Mouse (Mus musculus): ENCODE measurements around the gene Atad5. TPM values are rescaled to one million over a fixed set of nuclear protein-coding genes. Genes with fewer than 3 reads are reported as not detected.

Atad5 gene
- polyA plus RNA-seq, 1 experiment from 2014 or later, result 9.6 TPM

GRCm38 (mm10) chr11:80154501-80154900 lies 65.3 kb downstream of the Atad5 start:
- 25% methylated on average over 25 of the region's 25 CpGs for WGBS
- peaks cover 15% of the 10 kb centered on the region for H3K27me3 ChIP-seq (replicated peaks)
- 0 out of 2 replicates have a peak, but pooled peaks have one; percentile 14 for ATAC-seq (ENCODE audit: insufficient read depth, low FRiP score, low read depth)

GRCm38 (mm10) chr11:80155541-80155940 lies 66.3 kb downstream of the Atad5 start:
- no peaks in the 10 kb centered on the region for H3K9me3 ChIP-seq
- H3K4me3 ChIP-seq (replicated peaks), result no peak overlapping the region
- H3K27ac ChIP-seq, result no peak overlapping the region
- peaks cover 8% of the 10 kb centered on the region; the same call in 1 of the 2 replicates for H3K4me1 ChIP-seq
- H3K36me3 ChIP-seq, result no peaks in the 10 kb centered on the region
- H3K27me3 ChIP-seq (replicated peaks), result peaks cover 15% of the 10 kb centered on the region
- no peak for ATAC-seq (ENCODE audit: insufficient read depth, low FRiP score, low read depth)
- no peak overlapping the region for H3K4me2 ChIP-seq
- no peak overlapping the region for H3K9ac ChIP-seq
- 82% methylated on average over 8 of the region's 8 CpGs for WGBS

More at GRCm38 (mm10) chr11:80154501-80154900, 65.3 kb downstream of the Atad5 start:
- Histone ChIP-seq H3K27ac (no peak overlapping the region), H3K4me1 (peaks cover 8% of the 10 kb centered on the region; the same call in 1 of the 2 replicates), H3K9ac (no peak overlapping the region), H3K4me3 (replicated peaks) (peak overlapping the region; percentile 58), H3K4me2 (peak overlapping the region; percentile 89), H3K36me3 (no peaks in the 10 kb centered on the region), H3K9me3 (no peaks in the 10 kb centered on the region)

- no peak overlapping the region for H3K4me3 ChIP-seq (replicated peaks)
- peaks cover 8% of the 10 kb centered on the region; the same call in 1 of the 2 replicates for H3K4me1 ChIP-seq
- H3K9me3 ChIP-seq, result no peaks in the 10 kb centered on the region
- H3K36me3 ChIP-seq, result no peaks in the 10 kb centered on the region
- H3K4me2 ChIP-seq, result no peak overlapping the region
- no peak for ATAC-seq (ENCODE audit: insufficient read depth, low FRiP score, low read depth)
- peaks cover 15% of the 10 kb centered on the region for H3K27me3 ChIP-seq (replicated peaks)
- H3K27ac ChIP-seq, result no peak overlapping the region
- 83% methylated on average over 4 of the region's 4 CpGs for WGBS
- H3K9ac ChIP-seq, result no peak overlapping the region
Observed at GRCm38 (mm10) chr11:80155961-80156360, 66.8 kb downstream of the Atad5 start.

GRCm38 (mm10) chr11:80156841-80157240 lies 67.6 kb downstream of the Atad5 start:
- no peak overlapping the region for H3K4me2 ChIP-seq
- 81% methylated on average over 4 of the region's 4 CpGs for WGBS
- H3K36me3 ChIP-seq, result no peaks in the 10 kb centered on the region
- H3K9ac ChIP-seq, result no peak overlapping the region
- no peak overlapping the region for H3K4me3 ChIP-seq (replicated peaks)
- ATAC-seq (ENCODE audit: insufficient read depth, low FRiP score, low read depth), result no peak
- peaks cover 15% of the 10 kb centered on the region for H3K27me3 ChIP-seq (replicated peaks)
- no peak overlapping the region for H3K27ac ChIP-seq
- H3K9me3 ChIP-seq, result no peaks in the 10 kb centered on the region
- peaks cover 8% of the 10 kb centered on the region; the same call in 1 of the 2 replicates for H3K4me1 ChIP-seq

- WGBS, result 69% methylated on average over 7 of the region's 7 CpGs
- no peak overlapping the region for H3K27ac ChIP-seq
Observed at GRCm38 (mm10) chr11:80159018-80159417, 69.8 kb downstream of the Atad5 start.

GRCm38 (mm10) chr11:80161041-80161440 lies 71.8 kb downstream of the Atad5 start:
- no peak overlapping the region for H3K4me2 ChIP-seq
- ATAC-seq (ENCODE audit: insufficient read depth, low FRiP score, low read depth), result no peak
- no peak overlapping the region for H3K9ac ChIP-seq
- H3K4me3 ChIP-seq (replicated peaks), result no peak overlapping the region
- WGBS, result 75% methylated on average over 4 of the region's 4 CpGs
- H3K27me3 ChIP-seq (replicated peaks), result no peaks in the 10 kb centered on the region
- H3K36me3 ChIP-seq, result no peaks in the 10 kb centered on the region
- no peak overlapping the region for H3K27ac ChIP-seq
- H3K9me3 ChIP-seq, result no peaks in the 10 kb centered on the region
- H3K4me1 ChIP-seq, result no peaks in the 10 kb centered on the region

More at GRCm38 (mm10) chr11:80159018-80159417, 69.8 kb downstream of the Atad5 start:
- Histone ChIP-seq H3K27me3 (replicated peaks) (peaks cover 14% of the 10 kb centered on the region), H3K4me1 (peaks cover 7% of the 10 kb centered on the region; the same call in 1 of the 2 replicates), H3K9ac (no peak overlapping the region), H3K36me3 (no peaks in the 10 kb centered on the region), H3K9me3 (no peaks in the 10 kb centered on the region), H3K4me2 (no peak overlapping the region), H3K4me3 (replicated peaks) (no peak overlapping the region)
- peak; percentile 65; the same call in 1 of the 2 replicates for ATAC-seq (ENCODE audit: insufficient read depth, low FRiP score, low read depth)

GRCm38 (mm10) chr11:80163362-80164116 lies 74.3 kb downstream of the Atad5 start:
- H3K4me1 ChIP-seq, result no peaks in the 10 kb centered on the region
- no peaks in the 10 kb centered on the region for H3K27me3 ChIP-seq (replicated peaks)
- 64% methylated on average over 7 of the region's 7 CpGs for WGBS
- H3K9ac ChIP-seq, result no peak overlapping the region
- no peak for ATAC-seq (ENCODE audit: insufficient read depth, low FRiP score, low read depth)
- H3K9me3 ChIP-seq, result no peaks in the 10 kb centered on the region
- H3K4me3 ChIP-seq (replicated peaks), result no peak overlapping the region
- H3K4me2 ChIP-seq, result no peak overlapping the region
- no peaks in the 10 kb centered on the region for H3K36me3 ChIP-seq
- no peak overlapping the region for H3K27ac ChIP-seq

GRCm38 (mm10) chr11:80164224-80164623 lies 75.0 kb downstream of the Atad5 start:
- 66% methylated on average over 2 of the region's 2 CpGs for WGBS
- Histone ChIP-seq H3K9ac (no peak overlapping the region), H3K27me3 (replicated peaks) (no peaks in the 10 kb centered on the region), H3K4me2 (no peak overlapping the region), H3K27ac (no peak overlapping the region), H3K4me3 (replicated peaks) (no peak overlapping the region), H3K36me3 (no peaks in the 10 kb centered on the region), H3K9me3 (no peaks in the 10 kb centered on the region), H3K4me1 (no peaks in the 10 kb centered on the region)
- no peak for ATAC-seq (ENCODE audit: insufficient read depth, low FRiP score, low read depth)

GRCm38 (mm10) chr11:80168121-80168520 lies 78.9 kb downstream of the Atad5 start:
- no peak overlapping the region for H3K9ac ChIP-seq
- H3K27ac ChIP-seq, result no peak overlapping the region
- ATAC-seq (ENCODE audit: insufficient read depth, low FRiP score, low read depth), result no peak
- no peaks in the 10 kb centered on the region for H3K9me3 ChIP-seq
- 85% methylated on average over 9 of the region's 9 CpGs for WGBS
- no peaks in the 10 kb centered on the region for H3K27me3 ChIP-seq (replicated peaks)
- no peaks in the 10 kb centered on the region for H3K36me3 ChIP-seq
- H3K4me3 ChIP-seq (replicated peaks), result no peak overlapping the region
- no peaks in the 10 kb centered on the region for H3K4me1 ChIP-seq
- no peak overlapping the region for H3K4me2 ChIP-seq

- WGBS, result 65% methylated on average over 4 of the region's 4 CpGs
- ATAC-seq (ENCODE audit: insufficient read depth, low FRiP score, low read depth), result no peak
Observed at GRCm38 (mm10) chr11:80168611-80169249, 79.5 kb downstream of the Atad5 start.

GRCm38 (mm10) chr11:80169629-80170028 lies 80.4 kb downstream of the Atad5 start:
- no peak overlapping the region for H3K27ac ChIP-seq
- H3K27me3 ChIP-seq (replicated peaks), result no peaks in the 10 kb centered on the region
- H3K36me3 ChIP-seq, result no peaks in the 10 kb centered on the region
- H3K9ac ChIP-seq, result no peak overlapping the region
- no peak for ATAC-seq (ENCODE audit: insufficient read depth, low FRiP score, low read depth)
- H3K9me3 ChIP-seq, result no peaks in the 10 kb centered on the region
- H3K4me1 ChIP-seq, result no peaks in the 10 kb centered on the region
- WGBS, result 82% methylated on average over 3 of the region's 3 CpGs
- no peak overlapping the region for H3K4me2 ChIP-seq
- H3K4me3 ChIP-seq (replicated peaks), result no peak overlapping the region

More at GRCm38 (mm10) chr11:80168611-80169249, 79.5 kb downstream of the Atad5 start:
- Histone ChIP-seq H3K9me3 (no peaks in the 10 kb centered on the region), H3K4me3 (replicated peaks) (no peak overlapping the region), H3K4me1 (no peaks in the 10 kb centered on the region), H3K36me3 (no peaks in the 10 kb centered on the region), H3K4me2 (no peak overlapping the region), H3K9ac (no peak overlapping the region), H3K27me3 (replicated peaks) (no peaks in the 10 kb centered on the region), H3K27ac (no peak overlapping the region)

- 53% methylated on average over 5 of the region's 5 CpGs for WGBS
- Histone ChIP-seq H3K4me2 (no peak overlapping the region), H3K9me3 (no peaks in the 10 kb centered on the region), H3K27ac (no peak overlapping the region), H3K4me1 (no peaks in the 10 kb centered on the region), H3K4me3 (replicated peaks) (no peak overlapping the region), H3K36me3 (no peaks in the 10 kb centered on the region), H3K9ac (no peak overlapping the region), H3K27me3 (replicated peaks) (no peaks in the 10 kb centered on the region)
- no peak for ATAC-seq (ENCODE audit: insufficient read depth, low FRiP score, low read depth)
Observed at GRCm38 (mm10) chr11:80170351-80170750, 81.2 kb downstream of the Atad5 start.
